Mouse (Mus musculus) gastrocnemius, postnatal 36 days (tissue): ENCODE results near the gene Tpte. TPM values are rescaled to one million over a fixed set of nuclear protein-coding genes. Genes with fewer than 3 reads are reported as not detected.
"Not testable (repeated sequence)": the region's sequence is repeated elsewhere in the genome, so short reads cannot be mapped to it uniquely, and the experiment has no call there.

Experiments
- DNase-seq, 2 experiments: peaks; one replicate each; pipeline ENCODE4 v3.0.0; 2022
- intact Hi-C: fragments of 180-260 bp; cut with DNase I; formaldehyde crosslinking; loops from one replicate; pipeline ENCODE4 v1.15.1; 2025
- long read RNA-seq, 2 experiments: library from polyadenylated mRNA; stranded (forward); transcript quantifications; one replicate each; pipeline ENCODE4 v2.0.0; 2021
- total RNA-seq, 2 experiments: library from RNA; stranded (reverse); gene quantifications; 2 replicates each; pipeline ENCODE4 v1.2.3; 2021

The Tpte gene
- not detected for total RNA-seq
- long read RNA-seq, experiment 1, result 0 reads
- long read RNA-seq, experiment 2, result 0 reads

GRCm38 (mm10) chr8:22282999-22283491 is at the start of gene Tpte:
Tpte (plus strand) TSS chr8:22283441.
- intact Hi-C loops, result no loop called here
- no peak for DNase-seq

- intact Hi-C loops, result no loop called here
- DNase-seq, result no peak
Measured at GRCm38 (mm10) chr8:22242986-22243385, 40.3 kb upstream of the Tpte start.

- DNase-seq, result no peak
- intact Hi-C loops, result no loop called here
Measured at GRCm38 (mm10) chr8:22245663-22246062, 37.6 kb upstream of the Tpte start.

- intact Hi-C loops, result no loop called here
- DNase-seq, result no peak
Measured at GRCm38 (mm10) chr8:22247956-22248355, 35.3 kb upstream of the Tpte start.

- DNase-seq, result no peak
- intact Hi-C loops, result no loop called here
Measured at GRCm38 (mm10) chr8:22249080-22249479, 34.2 kb upstream of the Tpte start.

GRCm38 (mm10) chr8:22258946-22259450 is 24.2 kb upstream of the Tpte start:
- no peak for DNase-seq
- intact Hi-C loops, result no loop called here

- no peak for DNase-seq
- intact Hi-C loops, result no loop called here
Measured at GRCm38 (mm10) chr8:22259531-22259930, 23.7 kb upstream of the Tpte start.

GRCm38 (mm10) chr8:22260091-22260722 is 23.0 kb upstream of the Tpte start:
- intact Hi-C loops, result no loop called here
- no peak for DNase-seq

GRCm38 (mm10) chr8:22262267-22262666 is 21.0 kb upstream of the Tpte start:
- peak in 1 of 2 experiments; percentile 58 for DNase-seq
- intact Hi-C loops, result no loop called here

GRCm38 (mm10) chr8:22264292-22264691 is 18.9 kb upstream of the Tpte start:
- intact Hi-C loops, result no loop called here
- DNase-seq, result no peak

- intact Hi-C loops, result no loop called here
- DNase-seq, result no peak
Measured at GRCm38 (mm10) chr8:22264787-22265186, 18.5 kb upstream of the Tpte start.

GRCm38 (mm10) chr8:22265194-22265593 is 18.0 kb upstream of the Tpte start:
- intact Hi-C loops, result no loop called here
- no peak for DNase-seq

- no peak for DNase-seq
- intact Hi-C loops, result no loop called here
Measured at GRCm38 (mm10) chr8:22266809-22267208, 16.4 kb upstream of the Tpte start.

GRCm38 (mm10) chr8:22273142-22273541 is 10.1 kb upstream of the Tpte start:
- intact Hi-C loops, result no loop called here
- DNase-seq, result no peak

- intact Hi-C loops, result no loop called here
Measured at GRCm38 (mm10) chr8:22274641-22275040, 8.6 kb upstream of the Tpte start.

GRCm38 (mm10) chr8:22302326-22302725 is 19.1 kb downstream of the Tpte start:
- no peak for DNase-seq
- intact Hi-C loops, result no loop called here

More at GRCm38 (mm10) chr8:22274641-22275040, 8.6 kb upstream of the Tpte start:
- DNase-seq, result no peak

- DNase-seq, result no peak
- intact Hi-C loops, result no loop called here
Measured at GRCm38 (mm10) chr8:22302896-22303306, 19.7 kb downstream of the Tpte start.

- DNase-seq, intact Hi-C loops: not testable (repeated sequence)
Measured at GRCm38 (mm10) chr8:22304045-22304444, 20.8 kb downstream of the Tpte start.

- intact Hi-C loops, result no loop called here
- DNase-seq, result no peak
Measured at GRCm38 (mm10) chr8:22306999-22307398, 23.8 kb downstream of the Tpte start.

GRCm38 (mm10) chr8:22311446-22311845 is 28.2 kb downstream of the Tpte start:
- intact Hi-C loops, result no loop called here
- no peak for DNase-seq

- DNase-seq, result no peak
- intact Hi-C loops, result no loop called here
Measured at GRCm38 (mm10) chr8:22335426-22335825, 52.2 kb downstream of the Tpte start.

GRCm38 (mm10) chr8:22359359-22359758 is 76.1 kb downstream of the Tpte start:
- DNase-seq, result no peak
- intact Hi-C loops, result no loop called here
